Mouse (Mus musculus): ENCODE data around the gene Mast4.

The Mast4 gene

DNA sequence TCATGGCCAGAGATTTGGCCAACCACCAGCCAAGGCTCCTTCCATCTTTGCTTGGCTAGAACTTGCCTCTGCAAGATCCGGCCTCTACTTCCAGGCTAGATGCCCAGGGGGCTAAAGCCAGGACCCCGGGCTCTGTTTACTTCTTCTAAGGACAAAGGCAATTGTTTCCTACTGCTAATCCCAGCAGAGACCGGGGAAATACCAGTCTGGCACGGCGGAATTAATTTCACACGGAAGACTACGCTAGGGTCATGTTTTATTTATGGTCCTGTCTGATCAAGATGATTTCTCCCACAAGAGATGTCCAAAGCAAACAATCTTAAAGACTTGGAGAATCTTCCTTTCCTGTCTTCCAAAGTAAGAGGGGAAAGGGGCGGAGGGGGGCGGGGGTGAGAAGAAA lies 1.6 kb downstream of the Mast4 start:
- DNase-seq (ENCODE audit: low read depth, low spot score) = no peak
- no peaks in the 10 kb centered on the region for H3K36me3 ChIP-seq (ENCODE audit: control insufficient read depth, insufficient read depth, low read length, poor library complexity, severe bottlenecking)

GRCm38 (mm10) chr13:103331096-103331495 lies 3.2 kb downstream of the Mast4 start:
- DNase-seq (ENCODE audit: low read depth, low spot score) = no peak

More for the DNA sequence above, 1.6 kb downstream of the Mast4 start:
- H3K27me3 ChIP-seq (ENCODE audit: control insufficient read depth, insufficient read depth, low read length, poor library complexity, severe bottlenecking) = peaks cover 2% of the 10 kb centered on the region; the same call in 1 of the 2 replicates

GRCm38 (mm10) chr13:103328299-103328698 lies 6.0 kb downstream of the Mast4 start:
- DNase-seq (ENCODE audit: low read depth, low spot score) = no peak
- Histone ChIP-seq H3K27me3 (ENCODE audit: control insufficient read depth, insufficient read depth, low read length, poor library complexity, severe bottlenecking) (no peaks in the 10 kb centered on the region), H3K36me3 (ENCODE audit: control insufficient read depth, insufficient read depth, low read length, poor library complexity, severe bottlenecking) (no peaks in the 10 kb centered on the region)

More at GRCm38 (mm10) chr13:103331096-103331495, 3.2 kb downstream of the Mast4 start:
- H3K36me3 ChIP-seq (ENCODE audit: control insufficient read depth, insufficient read depth, low read length, poor library complexity, severe bottlenecking) = no peaks in the 10 kb centered on the region
- peaks cover 2% of the 10 kb centered on the region; the same call in 1 of the 2 replicates for H3K27me3 ChIP-seq (ENCODE audit: control insufficient read depth, insufficient read depth, low read length, poor library complexity, severe bottlenecking)

DNA sequence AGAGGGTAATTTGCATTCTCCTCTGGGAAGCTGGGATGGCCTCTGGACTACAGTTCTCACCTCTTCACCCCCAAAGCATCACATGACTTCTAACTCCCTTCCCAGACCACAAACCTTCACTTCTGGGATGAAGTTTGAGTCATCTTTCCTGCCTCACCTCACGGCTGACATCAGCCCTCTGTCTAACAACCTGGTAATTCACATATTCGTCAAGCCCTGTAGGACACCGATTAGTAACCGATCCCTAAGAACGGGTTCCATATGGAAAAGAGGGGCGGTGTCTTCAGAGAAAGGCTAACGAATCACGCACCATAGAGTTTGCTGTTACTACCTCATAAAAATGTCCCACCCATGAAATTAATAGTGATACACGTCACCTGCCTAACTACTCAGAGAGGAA lies 6.5 kb downstream of the Mast4 start:
- no peaks in the 10 kb centered on the region for H3K27me3 ChIP-seq (ENCODE audit: control insufficient read depth, insufficient read depth, low read length, poor library complexity, severe bottlenecking)
- H3K36me3 ChIP-seq (ENCODE audit: control insufficient read depth, insufficient read depth, low read length, poor library complexity, severe bottlenecking) = no peaks in the 10 kb centered on the region
- no peak for DNase-seq (ENCODE audit: low read depth, low spot score)

- Histone ChIP-seq H3K27me3 (ENCODE audit: control insufficient read depth, insufficient read depth, low read length, poor library complexity, severe bottlenecking) (no peaks in the 10 kb centered on the region), H3K36me3 (ENCODE audit: control insufficient read depth, insufficient read depth, low read length, poor library complexity, severe bottlenecking) (no peaks in the 10 kb centered on the region)
- no peak for DNase-seq (ENCODE audit: low read depth, low spot score)
Observed at GRCm38 (mm10) chr13:103326186-103326585, 8.1 kb downstream of the Mast4 start.

DNA sequence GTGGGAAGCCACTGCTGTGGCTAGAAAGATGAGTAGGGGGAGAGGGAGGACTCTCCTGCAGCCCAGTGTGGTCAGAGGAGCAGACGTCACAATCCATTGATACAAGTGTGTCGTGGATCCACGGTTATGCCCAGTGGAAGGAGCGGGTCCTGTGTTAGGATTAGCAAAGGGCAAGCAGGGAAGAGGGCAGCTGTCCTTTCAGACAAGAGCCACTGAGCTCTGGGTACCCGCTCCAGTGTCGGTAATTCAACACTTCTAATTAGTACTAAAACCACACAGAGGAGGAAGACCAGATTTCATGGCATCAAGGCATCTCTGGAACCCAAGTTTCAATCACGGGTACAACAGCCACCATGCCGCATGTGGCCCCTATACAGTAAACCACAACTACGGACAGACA lies 14.4 kb downstream of the Mast4 start:
- H3K27me3 ChIP-seq (ENCODE audit: control insufficient read depth, insufficient read depth, low read length, poor library complexity, severe bottlenecking) = no peaks in the 10 kb centered on the region
- DNase-seq (ENCODE audit: low read depth, low spot score) = no peak

DNA sequence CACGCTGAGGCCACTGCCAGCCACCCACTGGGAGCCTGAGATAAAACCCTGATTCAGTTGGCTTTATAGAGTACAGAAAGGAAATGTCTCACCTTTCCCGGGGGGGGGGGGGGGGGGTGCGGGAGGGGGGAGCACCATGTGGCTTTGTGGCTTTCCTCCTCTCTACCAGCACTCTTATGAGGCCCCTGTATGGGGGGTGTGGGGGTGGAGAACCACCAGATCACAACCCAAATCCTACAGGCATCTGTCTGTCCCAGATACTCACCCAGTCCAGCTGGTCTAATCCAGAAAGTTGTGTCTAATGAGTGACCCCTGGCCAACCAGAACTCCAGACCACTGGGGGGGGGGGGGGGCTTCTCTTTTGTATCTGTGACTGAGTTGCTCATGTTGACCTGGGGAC lies 15.0 kb downstream of the Mast4 start:
- DNase-seq (ENCODE audit: low read depth, low spot score) = no peak
- Histone ChIP-seq H3K27me3 (ENCODE audit: control insufficient read depth, insufficient read depth, low read length, poor library complexity, severe bottlenecking) (no peaks in the 10 kb centered on the region), H3K36me3 (ENCODE audit: control insufficient read depth, insufficient read depth, low read length, poor library complexity, severe bottlenecking) (no peaks in the 10 kb centered on the region)

More for the DNA sequence above, 14.4 kb downstream of the Mast4 start:
- no peaks in the 10 kb centered on the region for H3K36me3 ChIP-seq (ENCODE audit: control insufficient read depth, insufficient read depth, low read length, poor library complexity, severe bottlenecking)

GRCm38 (mm10) chr13:103316777-103317367 lies 17.4 kb downstream of the Mast4 start:
- H3K36me3 ChIP-seq (ENCODE audit: control insufficient read depth, insufficient read depth, low read length, poor library complexity, severe bottlenecking) = no peaks in the 10 kb centered on the region
- H3K27me3 ChIP-seq (ENCODE audit: control insufficient read depth, insufficient read depth, low read length, poor library complexity, severe bottlenecking) = no peaks in the 10 kb centered on the region
- no peak for DNase-seq (ENCODE audit: low read depth, low spot score)

DNA sequence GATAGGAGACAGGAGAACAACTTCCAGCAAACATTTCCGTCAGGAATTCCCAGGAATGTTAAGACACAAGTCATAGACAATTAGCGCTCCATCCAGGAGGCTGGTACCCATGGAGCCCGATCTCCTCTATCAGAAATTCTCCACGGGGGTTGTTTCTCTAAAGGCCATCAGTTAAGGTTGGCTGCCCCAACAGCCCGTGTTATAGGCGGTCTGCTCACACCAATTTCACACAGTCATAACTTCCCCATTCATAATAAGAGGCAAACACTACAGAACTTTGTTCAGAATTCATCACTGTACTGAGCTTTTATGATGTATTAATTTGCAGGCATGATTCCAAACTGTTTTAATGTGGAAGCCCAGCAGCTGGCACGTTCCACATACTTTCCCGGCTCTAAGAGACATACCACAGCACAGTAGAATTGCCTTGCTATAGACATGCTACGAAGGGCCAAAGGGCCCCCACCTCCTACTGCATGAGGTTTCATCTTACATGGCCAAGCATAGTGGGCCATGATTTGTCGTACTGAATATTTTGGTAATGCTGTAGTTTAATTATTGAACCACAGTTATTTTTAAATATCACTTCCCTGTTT lies 19.1 kb downstream of the Mast4 start:
- DNase-seq (ENCODE audit: low read depth, low spot score) = no peak
- no peaks in the 10 kb centered on the region for H3K27me3 ChIP-seq (ENCODE audit: control insufficient read depth, insufficient read depth, low read length, poor library complexity, severe bottlenecking)
- H3K36me3 ChIP-seq (ENCODE audit: control insufficient read depth, insufficient read depth, low read length, poor library complexity, severe bottlenecking) = no peaks in the 10 kb centered on the region

- DNase-seq (ENCODE audit: low read depth, low spot score) = no peak
- Histone ChIP-seq H3K36me3 (ENCODE audit: control insufficient read depth, insufficient read depth, low read length, poor library complexity, severe bottlenecking) (no peaks in the 10 kb centered on the region), H3K27me3 (ENCODE audit: control insufficient read depth, insufficient read depth, low read length, poor library complexity, severe bottlenecking) (peaks cover 2% of the 10 kb centered on the region; the same call in 1 of the 2 replicates)
Observed at GRCm38 (mm10) chr13:103308296-103308695, 26.0 kb downstream of the Mast4 start.

- H3K27me3 ChIP-seq (ENCODE audit: control insufficient read depth, insufficient read depth, low read length, poor library complexity, severe bottlenecking) = peaks cover 2% of the 10 kb centered on the region; the same call in 1 of the 2 replicates
- no peaks in the 10 kb centered on the region for H3K36me3 ChIP-seq (ENCODE audit: control insufficient read depth, insufficient read depth, low read length, poor library complexity, severe bottlenecking)
- DNase-seq (ENCODE audit: low read depth, low spot score) = no peak
Observed at GRCm38 (mm10) chr13:103303826-103304225, 30.5 kb downstream of the Mast4 start.

DNA sequence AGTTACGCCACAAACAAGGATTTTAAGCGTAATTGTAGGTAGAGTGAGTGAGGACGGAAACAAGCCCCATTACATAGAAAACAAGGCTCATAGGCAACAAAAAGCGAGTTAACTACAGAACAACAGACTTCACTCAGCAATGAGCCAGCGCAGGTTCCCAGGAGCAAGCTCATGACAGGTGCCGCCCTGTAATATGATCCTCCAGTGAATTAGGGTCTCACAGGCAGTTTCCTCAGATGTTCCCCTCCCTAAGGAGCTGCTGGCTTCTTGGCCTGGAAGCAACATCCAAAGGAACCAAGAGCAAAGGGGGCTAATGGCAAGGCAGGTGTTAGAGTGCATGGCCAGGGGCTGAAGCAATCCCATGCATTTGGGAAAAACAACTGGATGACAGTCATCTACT lies 31.8 kb downstream of the Mast4 start:
- DNase-seq (ENCODE audit: low read depth, low spot score) = no peak
- peaks cover 2% of the 10 kb centered on the region; the same call in 1 of the 2 replicates for H3K27me3 ChIP-seq (ENCODE audit: control insufficient read depth, insufficient read depth, low read length, poor library complexity, severe bottlenecking)
- no peaks in the 10 kb centered on the region for H3K36me3 ChIP-seq (ENCODE audit: control insufficient read depth, insufficient read depth, low read length, poor library complexity, severe bottlenecking)

DNA sequence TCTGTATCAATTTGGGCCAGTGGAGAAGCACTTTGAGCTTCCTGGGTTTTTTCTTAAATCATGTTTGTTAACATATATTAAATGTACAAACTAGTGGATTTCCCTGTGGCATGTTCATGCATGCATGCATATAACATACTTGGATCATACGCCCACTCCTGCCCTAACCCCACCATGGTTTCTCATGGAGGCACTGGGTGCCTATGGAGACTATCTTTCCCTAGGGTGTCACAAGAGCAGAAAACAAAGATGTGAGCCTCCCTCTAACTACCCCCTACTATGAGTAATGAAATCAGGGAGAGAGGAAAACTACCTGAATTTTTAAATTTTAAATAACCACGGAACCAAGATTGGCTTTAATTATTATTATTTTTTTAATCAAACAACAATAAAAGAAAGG lies 32.2 kb downstream of the Mast4 start:
- DNase-seq (ENCODE audit: low read depth, low spot score) = no peak
- Histone ChIP-seq H3K27me3 (ENCODE audit: control insufficient read depth, insufficient read depth, low read length, poor library complexity, severe bottlenecking) (peaks cover 2% of the 10 kb centered on the region; the same call in 1 of the 2 replicates), H3K36me3 (ENCODE audit: control insufficient read depth, insufficient read depth, low read length, poor library complexity, severe bottlenecking) (no peaks in the 10 kb centered on the region)

GRCm38 (mm10) chr13:103294424-103294823 lies 39.9 kb downstream of the Mast4 start:
- no peak for DNase-seq (ENCODE audit: low read depth, low spot score)
- Histone ChIP-seq H3K36me3 (ENCODE audit: control insufficient read depth, insufficient read depth, low read length, poor library complexity, severe bottlenecking) (no peaks in the 10 kb centered on the region), H3K27me3 (ENCODE audit: control insufficient read depth, insufficient read depth, low read length, poor library complexity, severe bottlenecking) (no peaks in the 10 kb centered on the region)

DNA sequence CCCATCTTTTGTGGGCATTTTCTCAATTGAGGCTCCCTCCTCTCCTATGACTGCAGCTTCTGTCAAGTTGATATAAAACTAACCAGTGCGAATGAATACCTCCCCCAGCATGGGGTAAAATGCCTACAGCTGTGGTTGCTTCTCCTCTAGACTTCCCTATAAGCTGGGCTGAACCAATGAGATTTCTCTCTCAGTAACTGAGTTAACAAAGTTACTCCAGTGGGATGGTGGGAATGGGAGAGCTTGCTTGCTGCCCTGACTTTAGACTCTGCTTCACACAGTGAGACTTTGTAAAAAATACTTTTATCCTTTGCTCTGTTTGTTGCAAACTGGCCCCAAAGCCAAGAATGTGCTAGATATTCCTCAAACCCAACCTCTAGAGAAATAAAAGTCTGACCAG lies 41.2 kb downstream of the Mast4 start:
- DNase-seq (ENCODE audit: low read depth, low spot score) = no peak
- Histone ChIP-seq H3K36me3 (ENCODE audit: control insufficient read depth, insufficient read depth, low read length, poor library complexity, severe bottlenecking) (no peaks in the 10 kb centered on the region), H3K27me3 (ENCODE audit: control insufficient read depth, insufficient read depth, low read length, poor library complexity, severe bottlenecking) (no peaks in the 10 kb centered on the region)

- no peaks in the 10 kb centered on the region for H3K27me3 ChIP-seq (ENCODE audit: control insufficient read depth, insufficient read depth, low read length, poor library complexity, severe bottlenecking)
- DNase-seq (ENCODE audit: low read depth, low spot score) = no peak
- H3K36me3 ChIP-seq (ENCODE audit: control insufficient read depth, insufficient read depth, low read length, poor library complexity, severe bottlenecking) = no peaks in the 10 kb centered on the region
Observed at GRCm38 (mm10) chr13:103291098-103291497, 43.2 kb downstream of the Mast4 start.

All from splenic B cell, adult 2 months (primary cell).